Mouse (Mus musculus): ENCODE results near the gene Man1c1.

DNA sequence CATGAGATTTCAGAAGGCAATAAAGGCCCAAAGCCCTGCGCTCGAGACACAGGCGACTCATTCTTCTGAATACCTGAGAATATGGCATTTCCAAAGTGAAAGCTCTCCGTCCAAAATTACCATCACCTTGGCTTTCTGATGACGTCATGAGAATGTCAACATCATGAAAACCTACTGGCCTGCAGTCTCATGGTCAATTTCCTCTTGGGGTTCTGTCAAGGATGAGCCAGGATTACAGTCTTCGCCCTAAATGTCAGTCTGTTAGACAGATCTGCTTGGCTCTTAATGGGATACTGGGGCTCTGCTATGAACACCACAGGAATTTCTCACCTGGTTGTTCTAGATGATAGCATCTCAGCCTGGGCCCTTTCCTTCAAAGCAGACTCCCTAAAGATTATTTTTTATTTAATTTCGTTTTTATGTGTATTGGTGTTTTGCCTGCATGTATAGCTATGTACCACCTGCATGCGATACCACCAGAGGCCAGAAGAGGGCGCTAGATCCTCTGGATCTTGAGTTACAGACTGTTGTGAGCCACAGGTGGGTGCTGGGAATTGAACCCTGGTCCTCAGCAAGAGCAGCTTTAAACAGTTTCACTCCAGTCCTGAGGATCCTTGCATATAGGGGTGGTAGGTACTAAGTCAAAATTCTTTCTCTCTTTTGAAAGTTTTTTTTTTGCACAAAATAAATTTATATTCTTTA lies 19.3 kb downstream of the Man1c1 start:
- no peak for TF ChIP-seq CTCF (IDR thresholded peaks at IDR 0.05; ENCODE audit: control insufficient read depth, insufficient read depth, insufficient read length)
- TF ChIP-seq CEBPB (IDR thresholded peaks at IDR 0.05; ENCODE audit: low read depth): no peak
- no peak for TF ChIP-seq MAX (IDR thresholded peaks at IDR 0.05)
- TF ChIP-seq USF1 (IDR thresholded peaks at IDR 0.05; ENCODE audit: low read depth): no peak
- no peak for TF ChIP-seq MYOG (IDR thresholded peaks at IDR 0.05; ENCODE audit: control insufficient read depth, extremely low read depth, insufficient read length)
- TF ChIP-seq MYOD1 (IDR thresholded peaks at IDR 0.05; ENCODE audit: control insufficient read depth, insufficient read length, low read depth): no peak
- TF ChIP-seq FOSL1 (IDR thresholded peaks at IDR 0.05; ENCODE audit: insufficient read depth, low read length, poor library complexity, severe bottlenecking): no peak
